Mouse (Mus musculus) MEL (cell line): Measurements from ENCODE around the gene Col6a1. TPM values are rescaled to one million over a fixed set of nuclear protein-coding genes. Genes with fewer than 3 reads are reported as not detected.

Experiments used
- DNase-seq: peaks from one replicate; pipeline ENCODE4 v3.0.0; 2011; ENCODE audit warnings: low read depth, low spot score
- H3K27ac ChIP-seq: 2 replicates; pipeline ENCODE4 v1.5.1; 2012; ENCODE audit warnings: low read depth, mild to moderate bottlenecking, control low read depth, low read length, moderate library complexity; ENCODE audit not compliant: control insufficient read depth
- H3K27me3 ChIP-seq, 2 experiments: fragments of 150-350 bp in 1 of 2; sonication (generic) in 1 of 2; 2 replicates each; pipeline ENCODE4 v1.6.1; 2012; ENCODE audit warnings: low read length in 2 of 2, mild to moderate bottlenecking in 2 of 2, improper control_type of control experiment in 1 of 2, moderate library complexity in 1 of 2; ENCODE audit not compliant: insufficient read depth in 2 of 2, control insufficient read depth in 1 of 2
- H3K36me3 ChIP-seq, 2 experiments: 2 replicates each; pipeline ENCODE4 v1.6.1; 2012 to 2014; ENCODE audit warnings: low read length in 2 of 2, improper control_type of control experiment in 1 of 2, inconsistent platforms in 1 of 2, mild to moderate bottlenecking in 1 of 2; ENCODE audit not compliant: insufficient read depth in 2 of 2, control insufficient read depth in 1 of 2
- H3K4me1 ChIP-seq, 2 experiments: fragments of 150-350 bp in 1 of 2; sonication (generic) in 1 of 2; 2 replicates each; pipeline ENCODE4 v1.6.1; 2012; ENCODE audit warnings: low read length in 2 of 2, improper control_type of control experiment in 1 of 2, mild to moderate bottlenecking in 1 of 2; ENCODE audit not compliant: insufficient read depth in 2 of 2, control insufficient read depth in 1 of 2
- H3K4me3 ChIP-seq, 2 experiments: fragments of 150-350 bp in 1 of 2; sonication (generic) in 1 of 2; 2 replicates each; pipeline ENCODE4 v1.5.1; 2012; ENCODE audit warnings: low read depth in 2 of 2, low read length in 2 of 2, mild to moderate bottlenecking in 2 of 2, moderate library complexity in 2 of 2, control low read depth in 1 of 2, improper control_type of control experiment in 1 of 2; ENCODE audit not compliant: control insufficient read depth in 1 of 2, insufficient read depth in 1 of 2
- H3K79me2 ChIP-seq: 2 replicates; pipeline ENCODE4 v1.6.1; 2012; ENCODE audit warnings: mild to moderate bottlenecking, low read length, moderate library complexity; ENCODE audit not compliant: control insufficient read depth, poor library complexity, insufficient read depth
- H3K9ac ChIP-seq: 2 replicates; pipeline ENCODE4 v1.6.1; 2012; ENCODE audit warnings: low read depth, mild to moderate bottlenecking, control low read depth, low read length, moderate library complexity; ENCODE audit not compliant: control insufficient read depth, poor library complexity, severe bottlenecking
- H3K9me3 ChIP-seq: fragments of 150-350 bp; sonication (generic); replicated peaks from 2 replicates; pipeline ENCODE4 v1.6.1; 2012; ENCODE audit warnings: mild to moderate bottlenecking, low read length, improper control_type of control experiment, moderate library complexity; ENCODE audit not compliant: insufficient read depth
- BHLHE40 ChIP-seq: IDR thresholded peaks from 2 replicates; pipeline ENCODE4 v1.6.1; 2012; ENCODE audit warnings: low read depth, mild to moderate bottlenecking, inconsistent platforms, low read length, improper control_type of control experiment, borderline replicate concordance
- CHD1 ChIP-seq: IDR thresholded peaks from 2 replicates; pipeline ENCODE4 v1.6.1; 2012; ENCODE audit warnings: low read depth, mild to moderate bottlenecking, inconsistent platforms, low read length, improper control_type of control experiment
- E2F4 ChIP-seq: IDR thresholded peaks from 2 replicates; pipeline ENCODE4 v1.6.1; 2011; ENCODE audit warnings: low read depth, low read length, improper control_type of control experiment, borderline replicate concordance
- ELF1 ChIP-seq: IDR thresholded peaks from 2 replicates; pipeline ENCODE4 v1.6.1; 2014; ENCODE audit warnings: low read depth, mild to moderate bottlenecking, inconsistent platforms, low read length, improper control_type of control experiment, moderate library complexity
- EP300 ChIP-seq, 2 experiments: IDR thresholded peaks; 2 replicates each; pipeline ENCODE4 v1.6.1; 2011; ENCODE audit warnings: improper control_type of control experiment in 2 of 2, low read length in 2 of 2, low read depth in 1 of 2, mild to moderate bottlenecking in 1 of 2
- ETS1 ChIP-seq: IDR thresholded peaks from 2 replicates; pipeline ENCODE4 v1.6.1; 2012; ENCODE audit warnings: low read depth, mild to moderate bottlenecking, inconsistent platforms, low read length, improper control_type of control experiment, moderate library complexity
- GABPA ChIP-seq: IDR thresholded peaks from 2 replicates; pipeline ENCODE4 v1.6.1; 2012; ENCODE audit warnings: low read depth, mild to moderate bottlenecking, inconsistent platforms, low read length, improper control_type of control experiment, moderate library complexity
- GATA1 ChIP-seq: IDR thresholded peaks from 2 replicates; pipeline ENCODE4 v1.6.1; 2011; ENCODE audit warnings: low read depth, low read length, improper control_type of control experiment
- JUND ChIP-seq: IDR thresholded peaks from 2 replicates; pipeline ENCODE4 v1.6.1; 2011; ENCODE audit warnings: low read depth, mild to moderate bottlenecking, improper control_type of control experiment, low read length
- KAT2A ChIP-seq: conservative IDR thresholded peaks from 2 replicates; pipeline ENCODE4 v1.6.1; 2012; ENCODE audit warnings: low read depth, low read length, improper control_type of control experiment, inconsistent platforms
- MAX ChIP-seq: IDR thresholded peaks from 2 replicates; pipeline ENCODE4 v1.6.1; 2011; ENCODE audit warnings: low read length, improper control_type of control experiment
- MYB ChIP-seq: IDR thresholded peaks from 2 replicates; pipeline ENCODE4 v1.6.1; 2011; ENCODE audit warnings: mild to moderate bottlenecking, low read depth, low read length, improper control_type of control experiment
- NELFE ChIP-seq: IDR thresholded peaks from 2 replicates; pipeline ENCODE4 v1.6.1; 2011; ENCODE audit warnings: low read depth, low read length, improper control_type of control experiment
- POLR2A ChIP-seq, 2 experiments: IDR thresholded peaks; 2 replicates each; pipeline ENCODE4 v1.6.1; 2011 to 2012; ENCODE audit warnings: low read length in 2 of 2, mild to moderate bottlenecking in 2 of 2, control low read depth in 1 of 2, improper control_type of control experiment in 1 of 2, low read depth in 1 of 2, moderate library complexity in 1 of 2; ENCODE audit not compliant: control insufficient read depth in 1 of 2, insufficient read depth in 1 of 2, poor library complexity in 1 of 2
- POLR2AphosphoS5 ChIP-seq: IDR thresholded peaks from 2 replicates; pipeline ENCODE4 v1.6.1; 2012; ENCODE audit warnings: low read depth, borderline replicate concordance, mild to moderate bottlenecking, inconsistent platforms, low read length, moderate library complexity, mixed read lengths
- RAD21 ChIP-seq: IDR thresholded peaks from 2 replicates; pipeline ENCODE4 v1.6.1; 2011; ENCODE audit warnings: mild to moderate bottlenecking, low read depth, low read length, improper control_type of control experiment
- SIN3A ChIP-seq: IDR thresholded peaks from 2 replicates; pipeline ENCODE4 v1.6.1; 2012; ENCODE audit warnings: low read length, improper control_type of control experiment, inconsistent platforms
- SMC3 ChIP-seq: IDR thresholded peaks from 2 replicates; pipeline ENCODE4 v1.6.1; 2011; ENCODE audit warnings: low read depth, low read length, improper control_type of control experiment
- USF1 ChIP-seq: IDR thresholded peaks from 2 replicates; pipeline ENCODE4 v1.6.1; 2014; ENCODE audit warnings: low read depth, mild to moderate bottlenecking, inconsistent platforms, low read length, improper control_type of control experiment, moderate library complexity
- USF2 ChIP-seq, 2 experiments: IDR thresholded peaks; 2 replicates each; pipeline ENCODE4 v1.6.1; 2011 to 2012; ENCODE audit warnings: improper control_type of control experiment in 2 of 2, low read length in 2 of 2, borderline replicate concordance in 1 of 2, inconsistent platforms in 1 of 2, low read depth in 1 of 2, mild to moderate bottlenecking in 1 of 2; ENCODE audit not compliant: insufficient read depth in 1 of 2
- ZMIZ1 ChIP-seq: IDR thresholded peaks from 2 replicates; pipeline ENCODE4 v1.6.1; 2012; ENCODE audit warnings: low read depth, mild to moderate bottlenecking, inconsistent platforms, low read length, improper control_type of control experiment, moderate library complexity
- ZNF384 ChIP-seq: IDR thresholded peaks from 2 replicates; pipeline ENCODE4 v1.6.1; 2012; ENCODE audit warnings: low read depth, mild to moderate bottlenecking, inconsistent platforms, low read length, improper control_type of control experiment
- polyA plus RNA-seq, 2 experiments: library from polyadenylated mRNA; stranded (reverse) in 1 of 2; unstranded in 1 of 2; fragments of >175 nt in 1 of 2; fragments of >200 nt in 1 of 2; gene quantifications; 2 replicates each; pipeline versions ENCODE4 v1.2.1 to v1.2.4; 2012; ENCODE audit warnings: low replicate concordance in 2 of 2, low read depth in 1 of 2; ENCODE audit not compliant: insufficient read length in 2 of 2, insufficient read depth in 1 of 2, missing spikeins in 1 of 2
- total RNA-seq: library from RNA; depleted of rRNA; stranded (reverse); fragments of 300-350 nt; gene quantifications from 2 replicates; pipeline ENCODE4 v1.2.3, GENCODE M21; 2012

Gene Col6a1
- total and polyA plus RNA-seq, 3 experiments, result not detected

DNA sequence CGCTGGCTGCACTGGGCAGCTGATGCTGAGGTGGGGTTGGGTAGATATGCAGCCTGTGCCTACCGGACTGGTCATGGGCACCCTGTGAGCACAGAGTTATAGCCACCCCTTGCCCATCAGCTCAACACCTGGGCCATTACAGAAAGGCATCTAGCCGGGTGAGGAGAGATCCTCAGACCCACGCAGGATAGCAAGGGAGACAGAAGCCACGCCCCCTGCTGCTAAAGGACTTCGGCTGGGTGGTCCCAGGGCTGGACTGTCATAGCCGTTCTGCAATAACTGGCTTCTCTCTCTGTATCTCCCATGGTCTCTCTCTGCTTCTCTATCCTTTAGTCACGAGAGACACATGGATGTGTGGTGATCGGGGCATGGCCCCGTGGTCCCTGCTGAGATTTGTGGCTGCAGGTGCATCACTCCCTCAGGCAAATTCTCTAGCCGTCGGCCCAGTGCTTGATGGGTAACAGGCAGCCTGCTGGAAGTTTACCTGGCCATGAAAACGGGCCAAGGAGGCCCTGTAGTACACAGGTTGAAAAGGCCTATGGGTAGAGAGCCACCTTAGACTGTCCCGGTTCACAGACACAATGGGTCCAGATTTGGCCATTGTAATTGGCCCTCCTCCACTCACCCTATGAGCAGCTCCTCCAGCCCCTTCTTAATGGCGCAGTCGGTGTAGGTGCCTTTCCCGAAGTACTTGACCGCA is 3.1 kb downstream of the Col6a1 start:
- TF ChIP-seq ELF1, result no peak
- TF ChIP-seq SMC3, result no peak
- TF ChIP-seq POLR2AphosphoS5, result no peak
- TF ChIP-seq GATA1, result no peak
- no peak for TF ChIP-seq USF1
- TF ChIP-seq ETS1, result no peak
- TF ChIP-seq ZMIZ1, result no peak
- no peak for TF ChIP-seq CHD1
- no peak for TF ChIP-seq RAD21
- no peak for TF ChIP-seq GABPA
- TF ChIP-seq NELFE, result no peak
- no peak for TF ChIP-seq KAT2A
- TF ChIP-seq BHLHE40, result no peak
- TF ChIP-seq SIN3A, result no peak
- TF ChIP-seq EP300 (IDR thresholded peaks at IDR 0.05; ENCODE audit: low read depth in 1 of 2, low read length in 2 of 2), result no peak
- no peak for TF ChIP-seq USF2 (IDR thresholded peaks at IDR 0.05; ENCODE audit: borderline replicate concordance in 1 of 2, insufficient read depth in 1 of 2, low read depth in 1 of 2, low read length in 2 of 2)
- no peak for TF ChIP-seq POLR2A (IDR thresholded peaks at IDR 0.05; ENCODE audit: control insufficient read depth in 1 of 2, insufficient read depth in 1 of 2, low read depth in 1 of 2, low read length in 2 of 2, poor library complexity in 1 of 2)
- no peak for TF ChIP-seq MYB
- TF ChIP-seq ZNF384, result no peak
- H3K27me3 ChIP-seq, result no peaks in the 10 kb centered on the region
- H3K4me1 ChIP-seq, result no peaks in the 10 kb centered on the region
- H3K9me3 ChIP-seq, result no peaks in the 10 kb centered on the region
- H3K4me3 ChIP-seq, result no peak overlapping the region
- no peaks in the 10 kb centered on the region for H3K36me3 ChIP-seq
- no peaks in the 10 kb centered on the region for H3K79me2 ChIP-seq
- no peak for DNase-seq
- no peak overlapping the region for H3K9ac ChIP-seq
- no peak overlapping the region for H3K27ac ChIP-seq

DNA sequence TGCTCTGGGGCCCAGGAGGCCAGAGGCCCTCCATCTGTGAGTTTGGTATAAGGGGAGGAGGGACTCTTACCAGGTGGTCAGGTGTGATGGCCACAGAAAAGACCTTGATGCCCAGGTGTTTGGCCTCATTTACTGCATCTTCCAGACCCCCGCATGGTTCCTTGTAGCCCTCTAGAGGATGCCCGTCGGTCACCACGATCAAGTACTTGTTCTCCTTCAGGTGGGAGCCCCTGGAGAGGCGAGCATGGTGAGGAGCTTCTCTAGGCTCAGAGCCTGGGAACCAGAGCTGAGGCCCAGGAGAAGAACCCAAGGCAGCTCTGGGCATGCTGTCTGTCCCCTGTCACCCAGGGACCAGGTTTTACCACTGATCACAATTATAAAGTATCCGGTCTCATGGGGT is 4.2 kb downstream of the Col6a1 start:
- H3K36me3 ChIP-seq, result no peaks in the 10 kb centered on the region
- H3K9ac ChIP-seq, result no peak overlapping the region
- no peak overlapping the region for H3K27ac ChIP-seq
- no peaks in the 10 kb centered on the region for H3K27me3 ChIP-seq
- H3K4me3 ChIP-seq, result no peak overlapping the region
- H3K79me2 ChIP-seq, result no peaks in the 10 kb centered on the region
- DNase-seq, result no peak
- no peak for TF ChIP-seq E2F4
- no peak for TF ChIP-seq USF2 (IDR thresholded peaks at IDR 0.05; ENCODE audit: borderline replicate concordance in 1 of 2, insufficient read depth in 1 of 2, low read depth in 1 of 2, low read length in 2 of 2)
- no peak for TF ChIP-seq ZMIZ1
- TF ChIP-seq JUND, result no peak
- no peak for TF ChIP-seq MAX
- H3K9me3 ChIP-seq, result no peaks in the 10 kb centered on the region
- H3K4me1 ChIP-seq, result no peaks in the 10 kb centered on the region
